Comparison of ENCODE assay signal across 16 mouse cellular contexts in the genomic region with DNA sequence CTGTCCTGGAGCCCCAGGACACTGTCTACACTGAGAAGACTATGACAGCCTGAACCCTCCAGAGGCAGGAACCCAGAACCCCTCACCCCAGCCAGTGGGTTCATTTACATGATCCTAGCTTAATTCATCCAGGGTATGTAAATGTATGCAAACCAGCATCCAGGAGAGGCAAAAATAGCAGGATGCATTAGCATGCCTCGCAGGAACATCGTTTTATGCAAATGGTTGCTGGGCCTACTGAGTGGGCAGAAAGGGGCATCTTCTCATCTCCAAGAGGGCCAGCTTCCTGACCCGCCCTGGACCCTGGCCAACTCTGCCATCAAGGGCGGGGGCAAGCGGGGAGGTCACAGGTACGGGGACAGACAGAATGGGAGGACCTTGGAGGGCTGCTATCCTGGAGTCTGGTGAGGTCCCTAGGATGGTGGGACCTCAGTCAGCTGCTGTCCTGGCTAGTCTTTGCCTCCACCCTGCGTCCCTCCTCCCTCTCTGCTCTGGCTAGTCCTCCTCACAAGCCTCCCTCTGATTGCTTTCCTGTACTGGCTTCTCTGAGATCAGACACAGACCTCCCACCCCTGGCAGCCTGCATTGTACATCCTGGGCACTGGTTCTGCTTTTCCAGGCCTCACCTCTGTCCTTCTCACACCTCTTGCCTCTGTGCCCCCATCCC. TPM values are rescaled to one million over a fixed set of nuclear protein-coding genes. Genes with fewer than 3 reads are reported as not detected.
A peak's percentile ranks its signal among the peaks of the same experiment; 100 is the strongest.
DNase-seq lines count a peak whose midpoint lies in the region; ATAC-seq and TF ChIP-seq lines count a peak whose summit lies in the region.
"Had no signal": no experiment of that assay in that cellular context is flagged by ENCODE, and none has a peak within 500 bp of the region (broad histone marks: within the 10 kb centered on the region; RNA-seq: fewer than 3 reads in every experiment).

No protein-coding gene starts in this region.

- H3K9me3 ChIP-seq in heart, embryonic 16.5 days (replicated peaks; ENCODE audit: control insufficient read depth, low read length), result no peaks in the 10 kb centered on the region
- H3K9me3 ChIP-seq in hindbrain, embryonic 11.5 days (ENCODE audit: control insufficient read depth, low read length), result no peaks in the 10 kb centered on the region
- H3K9me3 ChIP-seq in midbrain, embryonic 14.5 days (ENCODE audit: control insufficient read depth, low read length), result no peaks in the 10 kb centered on the region; the same call in 1 of the 2 replicates
- no peaks in the 10 kb centered on the region for H3K9me3 ChIP-seq in intestine, embryonic 15.5 days
- no peaks in the 10 kb centered on the region for H3K9me3 ChIP-seq in liver, embryonic 12.5 days (replicated peaks)
- H3K9me3 ChIP-seq: liver, embryonic 15.5 days had no signal

- peak overlapping the region; percentile 15; the same call in 1 of the 2 replicates for H3K9ac ChIP-seq in heart, embryonic 16.5 days (ENCODE audit: low read length)
- H3K9ac ChIP-seq in hindbrain, embryonic 11.5 days (ENCODE audit: low read depth, low read length), result 0 out of 2 replicates have a peak overlapping the region, but pooled peaks have one; percentile 15
- no peak overlapping the region; the same call in 1 of the 2 replicates for H3K9ac ChIP-seq in midbrain, embryonic 14.5 days (replicated peaks; ENCODE audit: low read length)
- H3K9ac ChIP-seq in intestine, embryonic 15.5 days, result no peak overlapping the region
- H3K9ac ChIP-seq in liver, embryonic 12.5 days, result no peak overlapping the region
- H3K9ac ChIP-seq: liver, embryonic 15.5 days had no signal

- H3K36me3 ChIP-seq in heart, embryonic 16.5 days (ENCODE audit: control insufficient read depth, insufficient read depth), result no peaks in the 10 kb centered on the region
- no peaks in the 10 kb centered on the region for H3K36me3 ChIP-seq in hindbrain, embryonic 11.5 days (ENCODE audit: control insufficient read depth, insufficient read depth, low read length)
- H3K36me3 ChIP-seq in midbrain, embryonic 14.5 days (ENCODE audit: control insufficient read depth, insufficient read depth, low read length), result no peaks in the 10 kb centered on the region
- H3K36me3 ChIP-seq in intestine, embryonic 15.5 days, result no peaks in the 10 kb centered on the region
- H3K36me3 ChIP-seq in liver, embryonic 12.5 days, result no peaks in the 10 kb centered on the region
- H3K36me3 ChIP-seq: liver, embryonic 15.5 days had no signal

- no peaks in the 10 kb centered on the region for H3K4me1 ChIP-seq in heart, embryonic 16.5 days (ENCODE audit: control insufficient read depth, insufficient read depth, low read length)
- H3K4me1 ChIP-seq in cortical plate, adult 2 months (ENCODE audit: control insufficient read depth, insufficient read depth, low read length), result peaks cover 12% of the 10 kb centered on the region
- peaks cover 26% of the 10 kb centered on the region for H3K4me1 ChIP-seq in hindbrain, embryonic 11.5 days (replicated peaks; ENCODE audit: control insufficient read depth, insufficient read depth, low read length)
- peaks cover 43% of the 10 kb centered on the region for H3K4me1 ChIP-seq in midbrain, embryonic 14.5 days (ENCODE audit: control insufficient read depth, insufficient read depth, low read length)
- peaks cover 4% of the 10 kb centered on the region; the same call in 1 of the 2 replicates for H3K4me1 ChIP-seq in intestine, embryonic 15.5 days (replicated peaks)
- peaks cover 4% of the 10 kb centered on the region; the same call in 1 of the 2 replicates for H3K4me1 ChIP-seq in liver, embryonic 12.5 days
- H3K4me1 ChIP-seq: liver, embryonic 15.5 days had no signal

- TF ChIP-seq CTCF in cortical plate, adult 2 months (IDR thresholded peaks at IDR 0.05; ENCODE audit: extremely low read depth, insufficient read depth, low read length), result no peak

- no peak overlapping the region for H3K27ac ChIP-seq in heart, embryonic 16.5 days (ENCODE audit: low read length)
- 0 out of 2 replicates have a peak overlapping the region, but pooled peaks have one; percentile 44 for H3K27ac ChIP-seq in cortical plate, adult 2 months (ENCODE audit: insufficient read depth, low read length)
- peak overlapping the region; percentile 56 for H3K27ac ChIP-seq in hindbrain, embryonic 11.5 days (ENCODE audit: low read depth, low read length)
- H3K27ac ChIP-seq in midbrain, embryonic 14.5 days (replicated peaks; ENCODE audit: low read depth, low read length), result peak overlapping the region; percentile 87
- no peak overlapping the region for H3K27ac ChIP-seq in intestine, embryonic 15.5 days
- H3K27ac ChIP-seq in liver, embryonic 12.5 days, result no peak overlapping the region
- H3K27ac ChIP-seq: liver, embryonic 15.5 days had no signal

- no peak overlapping the region for H3K4me2 ChIP-seq in heart, embryonic 16.5 days (ENCODE audit: low read depth, low read length)
- no peak overlapping the region for H3K4me2 ChIP-seq in hindbrain, embryonic 11.5 days (replicated peaks; ENCODE audit: low read depth, low read length)
- no peak overlapping the region for H3K4me2 ChIP-seq in midbrain, embryonic 14.5 days (ENCODE audit: low read length)
- H3K4me2 ChIP-seq in intestine, embryonic 15.5 days (replicated peaks), result no peak overlapping the region
- no peak overlapping the region for H3K4me2 ChIP-seq in liver, embryonic 12.5 days
- H3K4me2 ChIP-seq: heart, embryonic 11.5 days; liver, embryonic 15.5 days had no signal

- no peak for TF ChIP-seq POLR2A in cortical plate, adult 2 months (IDR thresholded peaks at IDR 0.05; ENCODE audit: extremely low read depth, insufficient read depth, low read length)

- H3K27me3 ChIP-seq in heart, embryonic 16.5 days (ENCODE audit: control insufficient read depth, insufficient read depth, low read length), result peaks cover 13% of the 10 kb centered on the region
- H3K27me3 ChIP-seq in hindbrain, embryonic 11.5 days (ENCODE audit: control insufficient read depth, insufficient read depth, low read length), result no peaks in the 10 kb centered on the region
- no peaks in the 10 kb centered on the region; the same call in 1 of the 2 replicates for H3K27me3 ChIP-seq in midbrain, embryonic 14.5 days (ENCODE audit: control insufficient read depth, insufficient read depth, low read length)
- no peaks in the 10 kb centered on the region for H3K27me3 ChIP-seq in intestine, embryonic 15.5 days (replicated peaks)
- peaks cover 25% of the 10 kb centered on the region for H3K27me3 ChIP-seq in liver, embryonic 12.5 days (replicated peaks)
- H3K27me3 ChIP-seq: liver, embryonic 15.5 days had no signal

- 54% methylated on average over 7 of the region's 7 CpGs for WGBS in heart, embryonic 16.5 days
- 48% methylated on average over 7 of the region's 7 CpGs for WGBS in hindbrain, embryonic 11.5 days
- 24% methylated on average over 7 of the region's 7 CpGs for WGBS in midbrain, embryonic 14.5 days
- 57% methylated on average over 7 of the region's 7 CpGs for WGBS in intestine, embryonic 15.5 days
- 32% methylated on average over 7 of the region's 7 CpGs for WGBS in liver, embryonic 12.5 days (ENCODE audit: insufficient replicate concordance)

- no peak for ATAC-seq in heart, embryonic 16.5 days (replicated peaks; ENCODE audit: extremely low read depth, insufficient read depth, low FRiP score)
- peak; percentile 43; the same call in 1 of the 2 replicates for ATAC-seq in hindbrain, embryonic 11.5 days (ENCODE audit: low FRiP score)
- ATAC-seq in midbrain, embryonic 14.5 days (ENCODE audit: low FRiP score, low TSS enrichment), result peak; percentile 63
- no peak for ATAC-seq in intestine, embryonic 15.5 days
- no peak for ATAC-seq in liver, embryonic 12.5 days

- H3K4me3 ChIP-seq in heart, embryonic 16.5 days (ENCODE audit: low read length), result no peak overlapping the region
- no peak overlapping the region for H3K4me3 ChIP-seq in cortical plate, adult 2 months (ENCODE audit: insufficient read depth, low read length)
- H3K4me3 ChIP-seq in hindbrain, embryonic 11.5 days (ENCODE audit: low read depth, low read length), result no peak overlapping the region
- no peak overlapping the region for H3K4me3 ChIP-seq in midbrain, embryonic 14.5 days (replicated peaks; ENCODE audit: low read depth, low read length)
- H3K4me3 ChIP-seq in intestine, embryonic 15.5 days (replicated peaks), result no peak overlapping the region
- no peak overlapping the region for H3K4me3 ChIP-seq in liver, embryonic 12.5 days
- H3K4me3 ChIP-seq: liver, embryonic 15.5 days had no signal

- DNase-seq in heart, adult 18-20 months, result no peak
- no peak for DNase-seq in hindbrain, embryonic 11.5 days (ENCODE audit: low spot score)
- DNase-seq in midbrain, embryonic 14.5 days, result peak; percentile 79
- no peak for DNase-seq in natural killer cell, adult 2 months (ENCODE audit: low spot score in 2 of 2)
- DNase-seq: adrenal gland, postnatal 25 days; B cell, adult 2 months; cerebellum, adult 9-10 months; kidney, adult 18-20 months had no signal

RNA-seq across cellular contexts. Expression of gene Gm26897, which starts 52.2 kb away (rescaled TPM):
- not detected in 2 replicates for polyA plus RNA-seq in heart, embryonic 16.5 days (2015; fragmentation: Nextera tagmentation; extraction: Ambion mirVana)
- not detected for total RNA-seq in heart, adult 18-20 months (2021)
- not detected in 2 replicates for polyA plus RNA-seq in cortical plate, adult 2 months (2012; rRNA removed)
- polyA plus RNA-seq in hindbrain, embryonic 11.5 days (2014; fragmentation: Nextera tagmentation; extraction: Ambion mirVana), result not detected in 2 replicates
- polyA plus RNA-seq in midbrain, embryonic 14.5 days (2014; fragmentation: Nextera tagmentation; extraction: Ambion mirVana), result not detected in 2 replicates
- polyA plus RNA-seq in intestine, embryonic 15.5 days (2015; fragmentation: Nextera tagmentation; extraction: Ambion mirVana), result not detected in 2 replicates
- polyA plus RNA-seq in liver, embryonic 12.5 days (2016; fragmentation: Nextera tagmentation; extraction: Ambion mirVana), result not detected in 2 replicates
- total RNA-seq: adrenal gland, postnatal 25 days; layer of hippocampus, adult 18-20 months had no signal
- polyA plus RNA-seq: heart, embryonic 11.5 days; liver, embryonic 15.5 days; urinary bladder, adult 2 months had no signal

Comparison
In these comparisons a context has a peak if more than half of its experiments do, and no peak if none do; other contexts are left out.
1. ATAC-seq: peak in hindbrain, embryonic 11.5 days (single experiment) and midbrain, embryonic 14.5 days (single experiment); none in heart, embryonic 16.5 days (single experiment), intestine, embryonic 15.5 days (single experiment) and liver, embryonic 12.5 days (single experiment).
2. H3K27ac ChIP-seq: peak in cortical plate, adult 2 months (single experiment), hindbrain, embryonic 11.5 days (single experiment) and midbrain, embryonic 14.5 days (single experiment); none in heart, embryonic 16.5 days (single experiment), intestine, embryonic 15.5 days (single experiment) and liver, embryonic 12.5 days (single experiment).
3. H3K9ac ChIP-seq: peak in heart, embryonic 16.5 days (single experiment) and hindbrain, embryonic 11.5 days (single experiment); none in midbrain, embryonic 14.5 days (single experiment), intestine, embryonic 15.5 days (single experiment) and liver, embryonic 12.5 days (single experiment).